Mouse (Mus musculus): ENCODE measurements around the gene Rnf180. TPM values are rescaled to one million over a fixed set of nuclear protein-coding genes. Genes with fewer than 3 reads are reported as not detected.

The Rnf180 gene
- total and polyA plus RNA-seq, 2 experiments from 2014 or later: 31.6 to 37.7 TPM

GRCm38 (mm10) chr13:105290594-105290993, 4.0 kb downstream of the Rnf180 start:
- H3K4me1 ChIP-seq (ENCODE audit: insufficient read depth, low read length): 0 out of 2 replicates have a peak, but pooled peaks cover 7% of the 10 kb centered on the region
- ATAC-seq: no peak
- no peaks in the 10 kb centered on the region for H3K36me3 ChIP-seq (ENCODE audit: insufficient read depth, low read length)
- WGBS: 84% methylated on average over 2 of the region's 2 CpGs
- H3K9ac ChIP-seq (replicated peaks; ENCODE audit: low read length): no peak overlapping the region
- H3K4me2 ChIP-seq (ENCODE audit: low read depth, low read length): no peak overlapping the region
- H3K4me3 ChIP-seq (ENCODE audit: low read length): no peak overlapping the region
- no peak for TF ChIP-seq CTCF (IDR thresholded peaks at IDR 0.05; ENCODE audit: low read depth)
- H3K27ac ChIP-seq: no peak overlapping the region
- H3K27me3 ChIP-seq (ENCODE audit: insufficient read depth, low read length): no peaks in the 10 kb centered on the region
- DNase-seq (ENCODE audit: low spot score): no peak
- H3K9me3 ChIP-seq (ENCODE audit: low read length): no peaks in the 10 kb centered on the region

GRCm38 (mm10) chr13:105290021-105290420, 4.6 kb downstream of the Rnf180 start:
- no peak for DNase-seq (ENCODE audit: low spot score)
- H3K9me3 ChIP-seq (ENCODE audit: low read length): no peaks in the 10 kb centered on the region
- H3K4me1 ChIP-seq (ENCODE audit: insufficient read depth, low read length): 0 out of 2 replicates have a peak, but pooled peaks cover 7% of the 10 kb centered on the region
- H3K36me3 ChIP-seq (ENCODE audit: insufficient read depth, low read length): no peaks in the 10 kb centered on the region
- no peak for ATAC-seq
- no peak overlapping the region for H3K27ac ChIP-seq
- no peak overlapping the region for H3K9ac ChIP-seq (replicated peaks; ENCODE audit: low read length)
- no peak for TF ChIP-seq CTCF (IDR thresholded peaks at IDR 0.05; ENCODE audit: low read depth)
- no peak overlapping the region for H3K4me2 ChIP-seq (ENCODE audit: low read depth, low read length)
- 91% methylated on average over 5 of the region's 5 CpGs for WGBS
- H3K4me3 ChIP-seq (ENCODE audit: low read length): no peak overlapping the region
- no peaks in the 10 kb centered on the region for H3K27me3 ChIP-seq (ENCODE audit: insufficient read depth, low read length)

- H3K27ac ChIP-seq: no peak overlapping the region
- DNase-seq (ENCODE audit: low spot score): no peak
- 39% methylated on average over 8 of the region's 8 CpGs for WGBS
- no peak for TF ChIP-seq CTCF (IDR thresholded peaks at IDR 0.05; ENCODE audit: low read depth)
- no peaks in the 10 kb centered on the region for H3K9me3 ChIP-seq (ENCODE audit: low read length)
- ATAC-seq: no peak
- H3K36me3 ChIP-seq (ENCODE audit: insufficient read depth, low read length): no peaks in the 10 kb centered on the region
- H3K9ac ChIP-seq (replicated peaks; ENCODE audit: low read length): no peak overlapping the region
- no peaks in the 10 kb centered on the region for H3K27me3 ChIP-seq (ENCODE audit: insufficient read depth, low read length)
- H3K4me3 ChIP-seq (ENCODE audit: low read length): no peak overlapping the region
- no peak overlapping the region for H3K4me2 ChIP-seq (ENCODE audit: low read depth, low read length)
- H3K4me1 ChIP-seq (ENCODE audit: insufficient read depth, low read length): no peaks in the 10 kb centered on the region
Observed at GRCm38 (mm10) chr13:105279397-105280018, 15.1 kb downstream of the Rnf180 start.

- Histone ChIP-seq H3K27ac (no peak overlapping the region), H3K4me2 (ENCODE audit: low read depth, low read length) (no peak overlapping the region), H3K27me3 (ENCODE audit: insufficient read depth, low read length) (no peaks in the 10 kb centered on the region), H3K9ac (replicated peaks; ENCODE audit: low read length) (no peak overlapping the region), H3K4me1 (ENCODE audit: insufficient read depth, low read length) (no peaks in the 10 kb centered on the region), H3K4me3 (ENCODE audit: low read length) (no peak overlapping the region), H3K9me3 (ENCODE audit: low read length) (peaks cover 10% of the 10 kb centered on the region), H3K36me3 (ENCODE audit: insufficient read depth, low read length) (no peaks in the 10 kb centered on the region; the same call in 1 of the 2 replicates)
- 94% methylated on average over 8 of the region's 8 CpGs for WGBS
- DNase-seq (ENCODE audit: low spot score) (no peak), ATAC-seq (no peak)
- TF ChIP-seq CTCF (IDR thresholded peaks at IDR 0.05; ENCODE audit: low read depth): no peak
Observed at GRCm38 (mm10) chr13:105270394-105271094, 24.1 kb downstream of the Rnf180 start.

GRCm38 (mm10) chr13:105267464-105267863, 27.2 kb downstream of the Rnf180 start:
- TF ChIP-seq CTCF (IDR thresholded peaks at IDR 0.05; ENCODE audit: low read depth): no peak
- ATAC-seq (0 out of 2 replicates have a peak, but pooled peaks have one; percentile 27), DNase-seq (ENCODE audit: low spot score) (no peak)
- Histone ChIP-seq H3K9me3 (ENCODE audit: low read length) (0 out of 2 replicates have a peak, but pooled peaks cover under 1% of the 10 kb centered on the region), H3K9ac (replicated peaks; ENCODE audit: low read length) (no peak overlapping the region), H3K4me1 (ENCODE audit: insufficient read depth, low read length) (no peaks in the 10 kb centered on the region), H3K4me2 (ENCODE audit: low read depth, low read length) (no peak overlapping the region), H3K4me3 (ENCODE audit: low read length) (no peak overlapping the region), H3K36me3 (ENCODE audit: insufficient read depth, low read length) (no peaks in the 10 kb centered on the region), H3K27me3 (ENCODE audit: insufficient read depth, low read length) (no peaks in the 10 kb centered on the region), H3K27ac (no peak overlapping the region)
- WGBS: 58% methylated on average over 6 of the region's 6 CpGs

- peak; percentile 75 for TF ChIP-seq CTCF (IDR thresholded peaks at IDR 0.05; ENCODE audit: low read depth)
- 49% methylated on average over 3 of the region's 3 CpGs for WGBS
- Histone ChIP-seq H3K9me3 (ENCODE audit: low read length) (no peaks in the 10 kb centered on the region), H3K9ac (replicated peaks; ENCODE audit: low read length) (no peak overlapping the region), H3K27ac (no peak overlapping the region), H3K4me3 (ENCODE audit: low read length) (no peak overlapping the region), H3K4me2 (ENCODE audit: low read depth, low read length) (no peak overlapping the region), H3K36me3 (ENCODE audit: insufficient read depth, low read length) (no peaks in the 10 kb centered on the region), H3K4me1 (ENCODE audit: insufficient read depth, low read length) (no peaks in the 10 kb centered on the region), H3K27me3 (ENCODE audit: insufficient read depth, low read length) (no peaks in the 10 kb centered on the region)
- DNase-seq (ENCODE audit: low spot score) (peak; percentile 85), ATAC-seq (peak; percentile 55; the same call in 1 of the 2 replicates)
Observed at GRCm38 (mm10) chr13:105266746-105267145, 27.9 kb downstream of the Rnf180 start.
